Mouse (Mus musculus) heart, postnatal 4 days (tissue): ENCODE results near the gene Zgpat. TPM values are rescaled to one million over a fixed set of nuclear protein-coding genes. Genes with fewer than 3 reads are reported as not detected.

Source experiments
- DNase-seq: peaks from one replicate; pipeline ENCODE4 v3.0.0; 2021
- total RNA-seq, 2 experiments: library from RNA; stranded (reverse); gene quantifications; 2 replicates each; pipeline ENCODE4 v1.2.3; 2021

Gene Zgpat
- total RNA-seq, 2 experiments from 2014 or later: 20.7 to 22.8 TPM

DNA sequence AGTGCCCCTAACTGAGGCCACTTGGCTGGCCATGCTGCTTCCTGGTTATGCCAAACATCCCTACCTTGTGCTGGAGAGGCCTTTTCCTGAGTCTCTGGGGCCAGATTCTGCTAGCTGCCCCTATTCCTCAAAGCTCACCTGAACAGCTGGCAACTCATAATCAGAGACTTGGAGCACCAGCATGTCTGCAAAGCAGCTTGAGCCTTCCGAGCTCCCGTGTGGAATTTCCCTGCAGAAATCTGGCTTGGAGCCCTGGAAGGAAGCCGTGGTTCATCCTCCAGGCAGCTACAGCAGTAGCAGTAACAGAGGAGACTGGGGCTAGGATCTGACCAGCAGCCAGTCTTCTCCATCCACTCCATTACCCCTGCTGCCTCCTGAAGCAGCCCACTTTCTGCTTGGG, 21.2 kb downstream of the Zgpat start:
- DNase-seq: peak; percentile 61

DNA sequence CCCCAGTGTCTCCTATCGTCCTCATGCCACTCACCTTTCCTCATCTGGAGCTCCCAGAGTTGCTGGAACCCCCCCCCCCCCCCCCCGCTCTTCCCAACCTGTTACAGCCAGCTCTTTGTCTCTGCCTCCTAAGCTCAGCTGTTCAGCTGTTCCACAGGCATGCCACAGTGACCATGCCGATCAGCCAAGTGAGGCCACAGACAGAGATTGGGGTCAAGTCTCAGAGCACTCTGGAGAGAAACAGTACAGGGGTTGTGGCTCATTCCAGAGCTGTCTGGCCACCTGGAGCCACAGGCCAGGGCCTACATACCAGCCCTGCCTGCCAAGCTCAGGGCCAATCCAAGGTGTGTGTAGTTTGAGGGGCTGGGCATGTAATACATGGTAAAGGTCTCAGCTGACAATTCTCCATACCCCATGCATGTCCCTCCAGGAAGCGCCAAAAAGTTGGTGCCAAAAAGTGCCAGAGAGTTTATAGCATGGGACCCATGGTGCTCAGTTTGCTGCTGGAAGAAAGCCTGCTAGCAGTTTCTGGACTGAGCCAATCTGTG, 22.0 kb downstream of the Zgpat start:
- no peak for DNase-seq

DNA sequence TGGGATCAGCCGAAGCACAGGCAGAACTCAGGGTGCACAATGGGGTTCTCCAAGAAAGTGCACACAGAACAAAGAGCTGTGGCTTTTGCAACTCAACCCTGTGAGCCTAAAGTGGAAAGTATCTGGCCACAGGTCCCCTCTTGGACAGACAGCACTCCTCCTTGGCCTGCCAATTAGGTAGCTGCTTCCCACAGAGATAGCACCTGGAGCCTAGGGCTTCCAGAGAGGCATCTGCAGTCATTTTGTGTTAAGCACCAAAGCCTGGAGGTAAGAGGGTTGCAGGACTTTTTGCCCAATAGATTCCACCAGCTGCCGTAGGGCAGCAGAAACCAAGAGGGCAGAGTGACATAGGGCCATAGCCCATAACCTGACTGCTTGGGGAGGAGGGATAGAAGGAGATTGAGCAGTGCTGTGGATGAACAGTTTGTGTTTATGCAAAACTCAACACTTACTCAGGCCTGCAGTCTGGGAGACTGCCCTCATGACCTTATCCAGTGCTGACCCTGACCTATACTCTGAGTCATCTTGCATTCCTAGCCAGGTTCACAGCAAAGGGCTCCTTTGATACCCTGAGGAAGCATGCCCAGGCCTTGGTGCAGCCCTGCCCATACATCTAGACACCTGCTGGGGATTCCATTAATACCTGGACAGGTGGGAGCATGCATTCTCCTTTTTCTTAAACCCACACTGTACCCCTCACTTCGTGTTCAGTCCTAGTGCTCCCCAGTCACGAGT, 25.6 kb downstream of the Zgpat start:
- DNase-seq: no peak

DNA sequence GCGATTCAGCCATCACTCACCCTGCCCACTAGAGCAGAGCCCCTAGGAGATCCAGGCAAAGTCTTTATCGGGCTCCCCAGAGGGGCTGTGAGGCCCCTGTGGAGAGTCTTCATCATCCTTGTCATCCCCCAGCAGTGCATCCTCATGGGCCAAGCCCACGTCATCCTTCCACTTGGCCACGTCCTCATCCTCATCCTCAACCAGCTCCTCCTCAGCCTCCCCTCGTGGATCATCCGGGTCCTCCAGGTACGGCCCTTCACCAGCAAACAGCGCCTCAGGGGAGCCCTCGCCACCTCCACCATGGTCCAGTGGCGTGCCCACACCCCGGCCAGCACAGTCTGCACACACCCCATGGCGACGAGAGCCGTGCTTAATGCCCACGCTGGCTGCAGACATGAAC, 26.3 kb downstream of the Zgpat start:
- DNase-seq: no peak

DNA sequence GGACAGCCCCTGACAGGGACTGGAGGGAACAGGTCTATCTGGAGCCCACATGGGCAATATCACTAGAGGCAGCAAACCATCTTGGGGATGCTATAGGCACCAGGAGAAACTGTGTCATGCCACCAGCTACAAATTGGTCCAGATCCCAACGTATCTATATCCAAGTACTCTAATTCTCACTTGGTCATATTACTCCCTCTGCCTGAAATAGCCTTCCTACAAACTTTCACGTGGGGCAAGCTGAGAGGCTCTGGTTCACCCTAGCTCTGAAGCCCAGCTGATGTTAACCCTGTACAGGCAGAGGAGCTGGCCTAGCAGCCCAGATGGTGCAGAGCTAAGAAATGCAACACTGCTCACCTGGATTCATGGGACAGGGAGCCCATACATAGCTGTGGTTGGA, 26.8 kb downstream of the Zgpat start:
- DNase-seq: no peak

DNA sequence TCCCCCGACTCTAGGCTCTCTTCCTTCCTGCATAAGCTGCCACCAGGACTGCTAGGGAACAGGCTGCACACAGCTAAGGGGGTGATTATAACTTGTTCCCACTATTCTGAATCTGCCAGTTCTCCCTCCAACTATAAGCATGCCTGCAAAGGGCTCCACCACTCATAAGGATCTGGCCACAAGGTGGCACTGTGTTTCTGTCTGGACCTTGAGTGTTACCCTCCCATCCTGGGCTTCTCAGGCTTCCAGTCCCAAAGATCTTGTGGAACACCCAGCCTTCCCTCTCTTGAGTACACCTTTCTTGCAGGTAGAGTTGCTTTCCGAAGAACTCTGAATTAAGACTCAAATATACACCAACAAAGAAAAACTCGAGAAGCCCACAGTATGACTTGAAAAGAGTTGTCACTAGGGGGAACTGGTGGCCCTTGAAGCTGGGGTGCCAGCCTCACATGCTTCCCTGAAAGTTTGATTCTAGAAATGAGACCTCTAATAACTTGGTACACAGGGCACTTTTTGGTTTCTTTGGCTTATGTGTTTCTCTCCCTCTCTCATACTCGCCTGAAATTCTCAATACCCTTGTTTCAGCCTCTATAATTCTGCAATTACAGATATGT, 28.0 kb downstream of the Zgpat start:
- peak; percentile 92 for DNase-seq

DNA sequence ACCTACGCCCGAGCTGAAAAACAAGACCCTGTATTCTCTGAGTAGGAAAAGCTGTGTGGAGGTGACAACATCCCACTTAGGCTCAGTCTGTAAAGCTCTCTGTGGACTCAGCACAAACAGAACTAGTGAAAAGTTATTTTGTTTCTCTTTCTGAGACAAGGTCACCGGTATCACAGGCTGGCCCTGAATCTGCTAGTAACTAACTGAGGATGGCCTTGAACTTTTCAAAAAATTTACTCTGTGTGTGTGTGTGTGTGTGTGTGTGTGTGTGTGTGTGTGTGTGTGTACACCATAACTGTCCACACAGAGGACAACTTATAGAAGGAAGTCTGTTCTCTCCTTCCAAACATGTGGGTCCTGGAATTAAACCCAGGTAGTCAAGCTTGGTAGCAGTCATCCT, 29.4 kb downstream of the Zgpat start:
- DNase-seq: no peak

DNA sequence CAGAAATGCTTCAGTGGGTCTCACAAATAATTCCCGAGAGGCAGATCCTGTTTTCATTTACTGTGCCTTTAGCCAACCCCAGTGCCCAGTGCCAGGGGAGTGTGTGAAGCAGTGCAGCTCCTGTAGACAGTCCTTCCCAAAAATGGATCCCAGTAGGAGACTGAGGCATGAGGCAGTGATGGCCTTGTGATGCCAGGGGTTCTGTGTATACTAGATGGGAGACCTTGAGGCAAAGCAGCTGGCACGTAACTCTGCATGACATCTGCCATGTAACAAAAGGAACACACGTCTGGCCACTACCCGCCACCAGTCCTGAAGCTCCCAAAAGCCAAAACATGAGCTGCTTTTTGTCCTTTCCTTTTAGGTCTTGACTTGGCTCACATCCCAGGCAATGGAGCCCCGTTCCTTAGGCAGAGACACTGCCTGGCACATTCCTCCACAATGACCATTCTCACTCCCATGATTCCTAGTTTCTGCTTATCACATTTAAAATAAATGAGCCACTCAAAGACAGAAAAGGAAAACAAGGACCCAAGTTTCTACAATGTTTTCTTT, 32.6 kb downstream of the Zgpat start:
- peak; percentile 41 for DNase-seq

DNA sequence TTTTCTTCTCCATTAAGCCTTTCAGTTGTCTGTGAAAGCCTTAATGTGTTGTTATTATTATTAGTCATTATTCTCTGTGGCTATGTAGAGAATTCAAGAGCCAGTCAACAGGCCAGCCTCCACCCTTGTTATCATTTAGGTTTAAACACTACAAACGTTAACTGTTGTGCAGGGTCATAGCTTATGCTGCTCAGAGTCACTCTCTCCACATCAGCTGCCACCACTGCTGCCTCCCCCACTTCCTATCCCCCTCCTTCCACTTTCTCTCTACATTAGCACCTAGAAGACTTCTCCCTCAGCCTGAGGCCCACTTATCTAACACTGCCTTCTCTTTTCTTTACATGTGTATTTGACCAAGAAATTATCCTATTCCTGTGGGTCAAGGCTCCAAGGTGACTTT, 36.8 kb downstream of the Zgpat start:
- no peak for DNase-seq

DNA sequence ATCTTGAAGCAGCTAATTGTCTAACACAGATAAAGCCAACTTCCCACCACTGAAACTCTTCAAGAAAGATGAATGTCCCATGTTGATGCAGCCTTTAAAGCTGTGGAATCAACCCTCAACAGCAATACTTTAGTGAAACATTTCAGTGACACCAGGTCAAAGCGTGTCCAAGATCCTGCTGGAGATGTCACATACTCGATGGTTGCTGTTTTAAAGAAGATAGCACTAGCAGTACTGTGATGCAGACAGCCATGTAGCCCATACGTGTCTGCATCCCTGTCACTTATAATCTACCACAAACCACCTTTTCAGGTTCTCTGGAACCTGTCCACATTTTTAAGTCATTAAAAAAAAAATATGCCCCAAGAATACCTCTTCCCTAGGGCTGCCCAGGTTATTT, 39.0 kb downstream of the Zgpat start:
- no peak for DNase-seq

DNA sequence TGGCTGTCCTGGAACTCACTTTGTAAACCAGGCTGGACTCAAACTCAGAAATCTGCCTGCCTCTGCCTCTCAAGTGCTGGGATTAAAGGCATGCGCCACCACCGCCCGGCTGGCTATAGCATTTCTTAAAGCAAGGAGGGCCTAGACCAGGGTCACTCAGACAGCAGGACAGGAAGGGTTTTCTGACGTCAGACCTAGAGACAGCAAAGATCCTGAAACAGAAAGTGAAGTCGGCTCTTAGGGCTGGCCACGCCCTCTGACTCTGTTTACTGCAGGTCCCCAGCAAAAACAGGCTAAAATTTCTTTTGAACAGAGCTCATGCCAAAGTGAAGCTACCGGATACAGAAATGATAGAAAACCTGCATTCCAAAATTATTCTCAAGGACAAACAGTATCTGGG, 44.9 kb downstream of the Zgpat start:
- DNase-seq: no peak

DNA sequence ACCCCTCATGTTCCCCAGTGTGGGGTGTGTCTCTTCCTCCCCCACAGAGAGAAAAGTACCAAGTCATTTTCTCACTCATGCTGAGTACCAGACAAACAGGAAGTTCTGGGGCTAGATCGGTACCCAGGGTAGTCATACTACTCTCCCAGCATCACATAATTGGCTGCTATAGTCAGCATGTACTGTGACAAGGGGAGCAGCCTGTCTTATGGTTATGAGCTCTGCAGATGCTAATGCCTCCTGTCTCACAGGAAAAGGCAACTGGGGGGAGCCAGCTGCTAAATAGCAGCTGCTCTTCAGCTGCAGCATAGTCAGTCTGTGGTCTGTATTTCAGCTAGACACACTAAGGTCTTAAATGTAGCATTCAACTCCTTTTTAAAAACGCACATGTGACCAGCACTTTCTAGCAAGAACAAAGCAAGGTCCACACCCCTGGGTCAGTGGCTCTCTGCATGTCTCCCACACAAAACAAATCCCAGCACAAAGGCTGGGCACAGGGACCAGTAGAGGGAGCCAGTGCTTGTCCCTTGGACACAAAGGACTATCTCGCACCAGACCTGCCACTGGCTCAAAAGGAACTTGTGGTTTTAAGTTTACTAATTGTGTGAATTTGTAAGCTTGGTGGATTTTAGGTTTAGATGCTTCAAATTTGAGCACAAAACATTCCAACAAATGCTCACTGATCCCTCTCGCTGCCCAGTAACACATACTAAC, 46.2 kb downstream of the Zgpat start:
- peak; percentile 84 for DNase-seq

DNA sequence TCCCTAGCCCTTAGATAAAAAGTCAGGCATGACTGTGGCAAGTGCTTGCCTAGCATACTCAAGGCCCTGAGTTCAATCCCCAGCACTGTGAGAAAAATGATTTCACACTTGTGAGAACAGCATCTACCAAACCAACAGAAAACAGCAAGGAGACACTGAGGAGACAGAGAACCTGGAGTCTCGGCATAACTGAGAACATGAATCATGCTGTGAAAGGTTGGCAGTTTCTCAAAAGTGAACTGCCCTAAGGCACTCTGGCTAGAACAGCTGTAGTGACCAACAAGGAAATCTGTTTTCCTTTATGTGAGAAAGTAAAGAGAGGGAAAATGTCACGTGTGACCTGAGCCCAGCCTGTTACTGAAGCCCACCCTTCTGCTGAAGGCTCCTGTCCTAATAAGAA, 48.4 kb downstream of the Zgpat start:
- DNase-seq: no peak

DNA sequence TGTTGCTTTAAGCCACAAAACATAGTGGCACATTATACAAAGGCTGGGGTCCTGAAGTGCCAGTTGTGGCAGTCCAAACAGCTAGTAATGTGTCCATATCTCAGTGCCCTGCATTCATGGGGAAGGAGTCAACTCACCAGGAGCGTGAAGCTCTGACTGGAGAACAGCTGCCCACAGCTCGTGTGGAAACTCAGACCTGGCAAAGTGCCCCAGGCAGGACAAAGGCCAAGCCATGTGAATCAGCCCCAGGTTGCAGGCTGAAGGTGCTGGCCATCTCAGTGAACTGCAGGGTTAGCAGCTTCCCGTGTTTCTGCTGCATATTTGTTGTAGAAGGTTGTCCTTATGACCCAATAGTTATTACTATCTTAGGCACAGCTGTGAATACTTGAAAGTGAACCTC, 51.2 kb downstream of the Zgpat start:
- peak; percentile 70 for DNase-seq

DNA sequence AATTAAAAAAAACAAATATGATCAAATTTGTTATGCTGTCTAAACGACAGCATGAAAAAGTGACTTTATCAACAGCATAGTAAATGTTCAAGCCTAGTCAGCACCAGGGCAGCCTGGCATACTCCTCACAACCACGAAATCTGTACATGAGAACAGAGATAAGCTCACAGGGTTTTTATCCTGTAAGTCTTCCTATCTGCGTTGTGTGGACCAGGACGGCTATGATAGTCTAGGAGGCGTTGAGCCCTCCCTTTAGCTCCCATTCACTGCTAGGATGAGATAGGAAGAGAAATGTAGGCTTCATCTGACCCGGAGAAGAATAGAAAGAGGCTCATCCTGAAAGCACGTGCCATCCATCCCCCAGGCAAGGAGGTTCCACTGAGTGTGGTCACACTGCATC, 54.6 kb downstream of the Zgpat start:
- DNase-seq: no peak

DNA sequence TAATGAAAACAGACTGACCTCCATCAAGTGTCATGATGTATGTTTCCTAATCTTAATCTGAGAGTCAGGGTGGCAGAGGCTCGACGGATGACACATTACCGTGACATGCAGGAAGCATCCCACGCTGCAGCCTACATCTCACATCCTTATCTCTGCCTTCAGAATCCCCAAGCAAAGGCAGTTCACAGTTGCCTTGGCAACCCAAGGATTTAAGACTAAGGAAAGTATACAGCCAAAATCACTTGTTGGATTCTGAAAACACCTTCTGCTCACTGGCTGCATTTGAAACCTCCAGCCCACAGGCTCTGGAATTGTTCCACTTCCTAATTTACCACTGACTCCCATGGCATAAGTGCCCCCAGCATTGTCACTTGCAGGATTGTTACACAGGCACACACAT, 55.7 kb downstream of the Zgpat start:
- DNase-seq: no peak

DNA sequence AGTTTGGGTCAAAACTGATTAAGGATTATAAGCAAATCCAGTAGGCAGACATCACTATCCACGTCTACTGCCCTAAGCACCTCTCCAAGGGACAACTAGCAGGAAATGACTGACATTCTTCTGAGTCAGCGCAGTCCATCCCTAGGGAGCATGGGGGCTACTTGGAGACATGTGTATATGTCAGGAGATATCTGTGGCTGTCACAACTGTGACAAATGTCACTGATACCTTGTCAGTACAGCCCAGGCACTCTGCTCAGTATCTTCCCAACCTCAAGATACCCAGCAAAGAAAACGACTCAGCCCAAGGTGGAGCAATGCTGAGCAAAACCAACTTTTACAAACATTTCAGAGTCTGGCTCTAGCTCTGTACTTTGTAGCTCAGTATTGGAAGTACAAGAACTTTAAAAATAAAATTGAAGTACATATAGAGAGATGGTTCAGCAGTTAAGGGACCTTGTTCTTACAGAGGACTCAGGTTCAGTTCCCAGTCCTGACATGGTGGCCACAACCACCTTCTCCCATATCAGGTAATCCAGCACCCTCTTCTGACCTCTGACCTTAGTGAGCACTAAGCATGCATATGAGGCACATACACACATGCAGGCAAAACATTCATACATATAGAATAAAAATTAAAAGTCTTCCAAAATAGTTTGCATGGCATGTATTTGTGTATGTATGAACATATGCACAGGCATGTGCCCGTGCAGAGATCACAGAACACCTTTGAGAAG, 56.3 kb downstream of the Zgpat start:
- DNase-seq: no peak

DNA sequence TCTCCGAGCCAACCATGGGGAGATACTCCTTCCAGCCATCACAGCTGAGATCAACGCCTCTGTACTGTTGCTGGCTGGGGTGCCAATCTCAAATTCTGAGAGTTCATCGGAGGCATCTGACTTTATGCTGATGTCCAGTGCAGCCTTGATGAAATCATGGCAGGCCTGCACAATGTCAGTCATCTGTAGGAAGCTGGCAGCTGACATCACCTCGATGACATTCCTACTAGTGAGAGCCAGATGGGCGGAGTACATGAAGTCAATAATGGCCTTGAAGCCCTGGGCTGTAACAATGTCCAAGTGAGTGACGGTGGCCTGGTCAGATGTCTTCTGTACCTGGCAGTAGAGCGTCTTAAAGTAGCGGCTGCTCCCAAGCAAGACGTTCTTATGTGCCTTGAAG, 59.1 kb downstream of the Zgpat start:
- DNase-seq: no peak
